Mouse (Mus musculus): ENCODE data around the gene Lhx6.
"Not testable (repeated sequence)": the region's sequence is repeated elsewhere in the genome, so short reads cannot be mapped to it uniquely, and the experiment has no call there.

The Lhx6 gene

DNA sequence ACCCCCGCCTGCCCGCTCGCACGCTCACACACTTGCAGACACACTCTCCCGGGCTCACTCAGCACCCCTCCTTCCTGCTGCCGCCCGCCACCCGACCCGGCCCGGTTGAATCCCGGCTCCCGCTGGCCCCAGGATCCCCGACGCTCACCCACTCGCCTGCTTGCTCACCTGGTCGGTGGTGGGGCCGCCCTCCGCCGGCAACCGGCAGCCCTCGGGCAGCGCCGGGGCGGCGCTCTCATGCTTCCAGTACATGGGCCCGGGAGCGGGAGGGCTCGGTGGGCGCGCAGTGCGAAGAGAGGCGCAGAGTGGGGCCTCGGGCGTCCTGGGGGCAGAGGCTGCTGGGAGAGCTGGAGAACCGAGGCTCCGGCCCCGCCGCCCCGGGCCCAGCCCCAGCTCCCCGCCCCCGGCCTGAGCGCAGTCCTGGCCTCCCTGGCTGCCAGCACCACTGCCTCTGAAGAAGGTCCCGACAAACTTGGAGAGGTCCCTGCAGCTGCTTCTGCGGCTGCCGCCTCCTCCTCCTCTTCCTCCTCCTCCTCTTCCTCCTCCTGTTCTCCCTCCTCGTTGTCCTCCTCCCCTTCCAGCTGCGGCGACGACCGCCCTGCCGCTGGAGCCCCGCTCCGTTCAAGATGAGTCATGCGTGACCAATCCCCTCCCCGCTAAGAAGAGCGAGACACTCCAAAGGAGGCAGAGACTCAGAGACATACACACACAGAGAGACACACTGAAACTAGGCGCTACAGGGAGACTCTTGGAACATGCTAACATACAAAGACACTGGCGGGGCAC lies at the start of gene Lhx6:
Gene Lhx6 (minus strand): TSS at position 453 of the 786 bp plus-strand sequence.
- in situ Hi-C loops (cut with MboI): no loop called here

DNA sequence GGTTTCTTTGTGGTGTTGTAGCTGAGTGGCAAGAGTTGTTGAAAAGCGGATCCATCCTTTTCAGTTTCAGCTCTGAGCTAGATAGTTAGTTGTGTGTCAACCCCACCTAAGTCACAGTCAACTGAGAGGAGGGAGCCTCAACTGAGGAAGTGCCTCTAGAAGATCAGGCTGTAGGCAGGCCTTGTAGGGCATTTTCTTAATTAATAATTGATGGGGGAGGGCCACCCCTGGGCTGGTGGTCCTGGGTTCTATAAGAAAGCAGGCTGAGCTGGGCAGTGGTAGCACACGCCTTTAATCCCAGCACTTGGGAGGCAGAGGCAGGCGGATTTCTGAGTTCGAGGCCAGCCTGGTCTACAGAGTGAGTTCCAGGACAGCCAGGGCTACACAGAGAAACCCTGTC lies 47.2 kb upstream of the Lhx6 start:
- in situ Hi-C loops (cut with MboI): not testable (repeated sequence)

DNA sequence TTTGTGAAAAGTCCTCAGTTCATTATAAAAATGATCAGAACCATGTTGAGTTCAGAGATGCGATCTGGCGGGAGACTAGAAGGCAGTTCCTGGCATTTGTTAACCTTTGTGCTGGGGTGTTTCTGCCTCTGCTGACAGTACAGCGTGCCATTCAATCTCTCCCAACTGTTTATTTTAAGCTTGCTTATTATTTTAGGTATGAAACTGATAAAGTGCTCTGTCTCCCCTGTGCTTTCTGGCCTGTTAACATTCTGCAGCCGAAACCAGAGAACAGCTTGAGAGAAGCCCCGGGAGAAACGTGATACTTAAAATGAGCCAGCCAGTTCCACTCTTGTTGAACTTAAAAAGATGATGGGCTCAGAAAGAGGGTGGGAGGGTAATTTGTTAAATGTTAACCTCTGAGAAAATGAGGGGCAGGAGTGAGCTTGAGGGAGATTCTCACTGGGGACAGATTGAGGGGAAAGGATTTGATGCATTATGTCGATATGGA lies 43.7 kb upstream of the Lhx6 start:
- in situ Hi-C loops (cut with MboI): no loop called here

DNA sequence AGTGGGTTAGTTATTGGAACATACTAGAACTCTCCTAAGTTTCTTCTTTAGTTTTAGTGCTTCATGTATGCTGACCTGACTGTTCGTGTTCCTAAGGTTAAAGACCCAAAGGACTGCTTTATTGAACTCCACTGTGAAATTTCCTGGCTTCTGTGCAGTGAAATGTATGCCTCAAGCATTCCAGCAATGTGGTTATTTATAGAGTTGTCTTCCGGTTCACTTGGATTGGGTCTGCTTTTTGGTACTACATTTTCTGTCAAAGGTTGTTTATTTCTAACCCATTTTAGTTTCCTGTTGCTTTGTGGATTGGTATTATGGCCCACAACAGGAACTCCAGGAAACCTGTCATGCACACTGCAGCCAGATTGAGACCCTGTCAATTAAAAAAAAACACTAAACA lies 33.9 kb upstream of the Lhx6 start:
- in situ Hi-C loops (cut with MboI): no loop called here

DNA sequence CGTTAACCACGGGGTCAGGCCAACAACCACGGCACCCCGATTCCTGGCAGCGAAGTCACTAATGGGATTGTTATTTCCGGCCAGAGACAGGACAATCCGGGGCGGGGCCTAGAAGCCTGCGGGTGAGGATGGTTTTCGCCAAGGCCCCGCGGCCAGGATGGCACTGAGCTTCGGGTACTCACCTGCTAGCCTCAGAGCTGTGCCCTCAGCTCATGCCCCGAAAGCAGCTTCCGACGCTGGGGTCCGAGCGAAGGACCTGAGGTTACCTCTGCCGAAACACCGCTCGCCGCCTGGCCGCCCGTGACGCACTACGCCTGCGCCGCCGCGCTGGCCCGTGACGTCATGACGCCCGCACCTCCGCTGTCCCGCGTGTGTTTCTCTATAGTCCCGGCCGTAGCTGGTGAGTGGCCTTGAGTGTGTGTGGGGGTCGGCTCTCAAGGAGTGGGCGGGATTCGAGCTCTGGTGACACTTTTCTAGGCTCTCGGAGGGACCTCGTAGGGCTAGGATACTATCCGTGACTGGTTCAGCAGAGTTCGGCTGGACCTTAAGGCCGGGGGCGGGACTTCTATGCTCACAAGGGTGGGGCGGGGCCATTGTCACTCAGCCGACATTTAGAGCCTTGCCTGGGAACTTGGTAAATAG lies 31.2 kb upstream of the Lhx6 start, which contains the start of the genes Mrrf and Rbm18:
Gene Mrrf (plus strand): TSS at position 90 of the 642 bp plus-strand sequence.
Gene Rbm18 (minus strand): TSS at position 474 of the 642 bp plus-strand sequence.
- in situ Hi-C loops (cut with MboI): no loop called here

DNA sequence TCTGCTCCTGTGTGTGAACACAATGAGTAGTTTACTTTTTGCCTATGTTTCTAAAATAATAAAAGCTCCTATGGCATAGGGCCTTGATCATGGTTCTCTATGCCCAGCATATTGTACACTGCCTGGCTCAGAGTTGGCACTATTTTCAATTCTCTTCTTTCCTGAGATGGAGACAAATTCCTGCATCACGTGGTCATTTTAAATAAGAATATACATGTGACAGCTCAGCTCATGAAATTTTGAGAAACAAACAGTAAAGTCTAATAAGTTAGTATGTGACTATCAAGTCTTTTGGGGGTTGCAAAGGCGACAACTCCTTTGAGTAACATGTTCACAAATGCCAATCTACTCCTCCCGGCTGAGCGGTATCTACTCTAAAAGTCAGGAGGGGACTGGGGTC lies 30.7 kb upstream of the Lhx6 start:
- in situ Hi-C loops (cut with MboI): no loop called here

DNA sequence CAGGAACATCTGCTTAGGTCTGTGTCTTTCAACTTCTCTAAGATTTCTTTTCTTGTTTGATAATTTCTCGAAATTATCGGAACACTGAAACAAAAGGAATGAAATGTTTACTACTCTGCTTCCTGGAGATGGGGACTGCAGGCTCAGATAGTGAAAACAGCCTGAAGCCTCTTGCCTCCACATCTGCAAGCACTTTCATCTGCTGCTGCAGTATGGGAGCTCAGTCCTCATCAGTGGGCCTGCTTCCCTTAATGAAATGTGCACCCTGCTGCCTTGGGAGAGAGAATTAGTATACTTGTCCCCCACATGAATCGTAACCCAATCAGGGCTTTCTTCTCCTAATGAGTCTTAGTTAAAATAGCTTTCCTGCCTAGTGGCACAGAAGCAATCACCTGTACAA lies 23.8 kb upstream of the Lhx6 start:
- in situ Hi-C loops (cut with MboI): no loop called here

DNA sequence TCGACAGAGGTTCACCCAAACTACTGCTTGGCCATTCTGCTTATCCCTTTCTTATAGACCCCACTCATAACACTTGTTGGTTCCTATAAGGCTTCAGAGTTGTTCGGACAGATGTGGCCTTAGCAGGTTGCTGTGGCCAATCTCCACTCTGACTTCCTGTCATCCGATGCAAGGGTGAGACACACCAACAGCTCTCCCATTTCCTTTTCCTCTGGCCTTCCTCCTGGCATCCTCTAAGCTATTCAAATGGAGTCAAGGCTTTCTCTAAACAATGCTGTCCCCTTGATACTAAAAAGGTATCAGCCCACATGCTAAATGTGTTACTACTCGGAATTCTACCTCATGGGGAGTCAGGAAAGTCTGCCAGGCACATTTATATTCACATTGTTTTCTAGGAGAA lies 22.8 kb upstream of the Lhx6 start:
- in situ Hi-C loops (cut with MboI): no loop called here

DNA sequence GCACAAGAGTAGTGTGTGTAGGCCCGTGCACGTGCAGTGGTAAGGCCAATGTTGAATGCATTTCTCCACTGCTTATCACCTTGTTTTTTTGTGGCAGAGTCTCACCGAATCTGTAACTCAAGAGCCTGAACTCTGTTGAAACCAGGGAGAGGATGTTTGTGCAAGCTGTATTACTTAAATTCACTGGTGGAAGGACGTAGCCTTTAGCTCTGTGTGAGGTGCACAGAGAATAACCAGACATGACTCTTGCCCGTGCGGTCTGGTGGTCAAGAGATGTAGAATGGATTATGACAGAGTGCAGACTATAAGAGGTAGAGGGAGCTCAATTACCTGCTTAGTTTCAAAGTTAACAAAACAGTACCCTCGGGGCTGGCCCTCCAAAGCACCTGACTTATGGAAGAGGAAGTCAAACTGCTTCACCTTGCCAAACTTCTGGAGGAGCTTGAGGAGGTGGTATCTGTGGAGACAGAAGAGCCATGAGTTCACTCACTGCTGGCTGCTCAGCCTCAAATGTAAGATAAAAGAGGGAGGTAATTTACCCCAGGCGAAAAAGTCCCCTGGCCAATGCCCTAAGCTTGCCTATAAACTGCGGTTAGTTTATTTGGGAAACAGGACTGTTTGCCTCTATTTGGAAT lies 21.7 kb upstream of the Lhx6 start:
- in situ Hi-C loops (cut with MboI): no loop called here

DNA sequence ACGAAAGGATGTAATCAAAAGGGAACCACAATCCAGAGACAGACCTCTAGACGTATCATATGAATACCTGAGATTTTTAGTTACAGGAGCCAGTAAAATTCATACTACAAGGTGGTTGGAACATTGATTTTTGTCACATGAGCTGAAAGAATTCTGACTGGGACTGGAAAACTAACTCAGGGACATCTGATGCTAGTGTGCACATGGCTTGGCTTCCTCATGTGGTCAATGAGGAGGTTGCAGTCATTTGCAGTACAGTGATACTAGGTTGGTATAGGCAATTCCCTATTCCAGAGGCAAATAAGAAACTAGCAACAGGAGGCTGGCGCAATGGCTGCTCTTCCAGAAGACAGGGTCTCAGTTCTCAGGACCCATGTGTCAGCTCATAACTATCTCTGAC lies 7.4 kb upstream of the Lhx6 start:
- in situ Hi-C loops (cut with MboI): no loop called here

DNA sequence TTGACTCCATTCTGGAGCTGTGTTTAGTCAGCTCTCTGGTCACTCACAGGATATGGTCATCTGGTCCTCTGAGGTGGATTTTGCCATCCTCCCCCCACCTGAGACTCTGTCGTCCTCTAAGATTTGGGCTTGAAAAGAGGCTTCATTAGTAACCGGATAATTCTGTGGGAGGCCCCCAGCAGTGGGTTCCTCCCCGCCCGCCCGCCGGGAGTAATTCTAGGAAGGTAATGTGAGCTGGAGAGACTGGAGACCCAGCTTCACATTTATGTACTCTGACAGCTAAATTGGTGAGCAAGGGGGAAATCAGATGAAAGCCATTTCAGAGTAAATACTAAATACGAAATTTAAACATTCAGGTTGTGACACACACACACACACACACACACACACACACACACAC lies 3.4 kb upstream of the Lhx6 start:
- in situ Hi-C loops (cut with MboI): no loop called here

DNA sequence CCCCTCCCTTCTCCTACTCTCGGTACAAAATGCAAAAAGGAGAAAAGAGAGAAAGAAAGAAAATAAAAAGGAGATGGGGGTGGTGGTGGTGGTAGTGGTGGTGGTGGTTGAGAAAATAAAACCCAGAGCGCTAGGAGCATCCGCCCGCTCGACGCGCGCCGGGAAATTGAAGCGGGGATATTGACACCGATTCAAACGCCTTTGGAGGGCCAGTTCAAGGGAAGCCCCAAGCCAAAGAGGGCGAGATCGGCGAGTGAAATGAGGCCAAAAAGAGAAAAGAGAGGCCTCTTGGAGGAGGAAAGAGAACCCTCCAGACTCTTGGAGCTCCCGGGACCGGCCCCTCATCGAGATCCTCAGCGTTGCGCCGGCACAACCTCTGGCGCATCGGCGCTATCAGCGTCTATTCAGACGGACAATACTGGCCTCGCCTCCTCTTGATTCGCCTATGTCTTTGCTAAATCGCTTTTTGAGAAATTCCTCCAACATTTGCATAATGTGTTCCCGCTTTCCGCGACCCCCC lies 712 bp downstream of the Lhx6 start:
- in situ Hi-C loops (cut with MboI): no loop called here

DNA sequence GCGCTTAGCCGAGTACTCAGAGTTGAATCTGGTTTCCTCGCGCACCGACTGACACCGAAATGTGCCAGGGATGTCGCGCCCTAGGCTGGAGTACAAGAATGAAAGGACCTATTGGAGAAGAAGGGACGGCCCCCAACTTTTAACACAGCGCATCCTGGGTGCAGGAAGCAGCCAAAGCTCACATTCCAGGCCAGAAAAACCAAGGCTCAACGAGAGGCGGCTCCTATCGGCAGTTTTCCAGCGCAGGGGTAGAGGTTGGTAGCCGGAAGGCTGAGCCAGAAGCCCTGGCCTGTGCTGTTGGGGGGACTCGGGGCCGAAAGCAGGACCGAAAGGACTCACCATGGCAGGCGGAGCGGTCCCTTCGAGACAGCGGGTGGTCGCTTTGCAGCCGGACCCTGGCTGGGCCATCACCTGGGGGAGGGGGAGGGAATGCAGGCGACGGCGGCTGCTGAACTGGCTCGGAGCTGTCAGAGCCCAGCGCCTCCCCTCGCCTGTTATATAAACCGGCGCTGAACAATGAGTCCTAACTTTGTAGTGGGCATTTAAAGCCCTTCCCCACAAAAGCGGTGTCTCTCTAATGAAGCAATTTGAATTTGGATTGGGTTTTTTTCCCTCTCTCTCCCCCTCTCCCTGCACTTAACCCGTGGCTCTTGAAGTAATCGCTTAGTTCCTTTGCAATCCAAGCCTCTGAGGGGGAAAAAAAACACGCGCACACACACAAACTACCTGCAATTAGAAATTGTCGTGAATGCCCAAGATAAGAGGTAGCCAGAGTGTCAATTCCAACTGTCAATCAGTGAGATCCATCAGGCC lies 1.4 kb downstream of the Lhx6 start:
- in situ Hi-C loops (cut with MboI): no loop called here

DNA sequence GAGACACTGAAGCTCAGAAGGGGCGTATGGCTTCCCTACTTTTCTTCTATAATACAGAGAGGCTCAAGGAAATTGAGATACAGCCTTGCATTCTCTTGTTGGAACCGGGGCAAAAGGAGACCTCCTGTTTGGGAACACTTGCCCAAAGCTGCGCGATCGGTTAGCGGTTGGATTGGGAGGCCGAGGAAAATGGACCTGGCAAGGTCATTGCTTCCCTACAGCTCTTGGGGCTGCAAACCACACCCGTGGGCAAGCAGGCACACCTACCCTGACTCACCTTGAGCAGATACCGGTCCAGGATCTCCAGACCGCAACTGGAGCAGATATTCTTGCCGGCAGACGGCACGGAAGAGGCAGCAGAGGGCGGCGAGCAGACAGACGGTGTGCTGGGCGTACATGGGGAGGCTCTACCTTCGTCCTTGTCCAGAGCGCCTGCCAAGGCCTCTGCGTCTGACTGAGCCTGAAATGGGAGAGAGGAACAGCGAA lies 2.1 kb downstream of the Lhx6 start:
- in situ Hi-C loops (cut with MboI): no loop called here

DNA sequence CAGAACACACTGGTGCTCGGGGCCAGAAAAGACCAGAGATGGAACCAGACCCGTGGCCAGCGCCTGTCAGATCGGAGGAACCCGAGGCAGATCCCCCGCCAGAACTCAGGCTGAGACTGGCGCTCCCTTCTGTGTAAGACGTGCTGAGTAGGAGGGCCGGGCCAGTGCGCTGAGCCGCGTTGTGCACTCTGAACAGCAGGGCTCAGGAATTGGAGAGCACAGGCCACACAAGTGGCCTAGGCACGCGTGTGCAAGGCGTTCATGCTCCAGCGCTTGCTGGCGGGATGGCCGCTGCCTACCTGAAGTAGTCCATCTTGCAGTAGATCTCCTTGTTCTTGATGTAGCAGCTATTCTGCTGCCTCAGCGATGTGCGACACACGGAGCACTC lies 2.7 kb downstream of the Lhx6 start:
- in situ Hi-C loops (cut with MboI): no loop called here

DNA sequence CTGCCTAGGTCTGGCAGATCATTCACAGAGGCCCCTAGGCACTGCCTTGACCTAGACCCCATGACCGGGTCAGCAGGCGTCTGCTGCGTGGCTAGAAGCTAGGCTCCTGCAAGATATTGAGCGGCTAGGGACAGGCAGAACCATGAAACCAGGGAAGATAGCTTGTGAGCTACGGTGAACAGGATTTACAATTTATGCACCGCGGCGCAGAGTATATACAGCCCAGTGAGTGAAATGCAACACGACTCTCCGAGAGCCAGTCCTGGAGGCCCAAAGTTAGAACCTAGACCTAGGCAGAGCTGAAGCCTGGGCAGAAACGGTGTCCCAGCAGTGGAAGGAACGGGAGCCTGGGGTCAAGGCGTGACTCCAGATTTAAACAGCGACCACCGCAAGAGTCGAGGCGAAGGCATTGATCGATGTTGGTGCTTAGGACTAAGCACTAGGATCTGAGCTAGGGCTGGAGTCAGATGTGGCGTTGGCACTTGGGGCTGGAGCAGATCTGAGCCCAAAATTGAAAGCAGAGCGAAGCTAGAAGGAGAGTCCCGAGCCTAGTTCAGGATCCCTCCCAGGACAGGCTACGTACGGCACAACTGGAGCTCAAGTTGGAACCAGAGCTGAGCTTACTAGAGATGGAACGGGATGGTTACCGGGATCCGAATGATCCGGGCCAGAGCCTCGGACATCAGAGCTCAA lies 3.2 kb downstream of the Lhx6 start:
- in situ Hi-C loops (cut with MboI): no loop called here

DNA sequence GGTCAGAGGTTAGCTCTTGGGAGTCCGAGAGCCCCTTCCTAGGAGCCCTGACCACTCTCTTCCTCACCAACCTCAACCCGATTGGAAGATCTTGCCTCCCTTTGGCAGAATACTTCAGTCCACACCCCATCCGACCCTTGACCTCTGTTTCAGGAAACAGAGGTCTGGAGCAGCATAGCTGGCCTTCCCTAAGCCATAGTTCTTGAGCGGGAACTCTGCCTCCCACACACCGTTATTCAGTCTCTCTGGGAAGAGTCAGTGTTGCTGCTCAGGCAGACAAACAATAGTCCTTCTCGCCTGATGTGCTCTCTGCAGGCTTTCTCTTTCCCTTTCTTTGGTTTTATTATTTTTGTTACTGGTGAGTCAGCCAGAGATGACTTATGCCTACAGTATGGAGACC lies 5.5 kb downstream of the Lhx6 start:
- in situ Hi-C loops (cut with MboI): no loop called here

DNA sequence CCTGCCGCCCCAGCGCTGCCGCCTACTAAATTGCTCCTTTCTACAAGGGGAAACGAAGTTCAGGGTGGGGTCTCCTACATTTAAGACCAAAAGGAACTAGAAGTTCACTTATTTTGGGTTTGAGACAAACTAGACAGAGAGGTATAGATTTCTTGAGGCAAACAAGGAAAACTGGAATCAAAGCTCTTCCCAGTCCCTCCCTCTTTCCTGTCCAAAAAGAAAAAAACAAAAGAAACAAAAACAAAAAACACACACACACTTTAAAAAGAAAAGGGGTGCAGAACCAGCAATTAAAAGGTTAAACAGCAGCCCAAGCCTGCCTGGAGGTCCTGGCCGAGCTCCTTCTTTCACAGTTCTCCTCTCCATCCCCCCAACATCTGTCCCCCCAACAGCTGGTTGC lies 7.2 kb downstream of the Lhx6 start:
- in situ Hi-C loops (cut with MboI): no loop called here

DNA sequence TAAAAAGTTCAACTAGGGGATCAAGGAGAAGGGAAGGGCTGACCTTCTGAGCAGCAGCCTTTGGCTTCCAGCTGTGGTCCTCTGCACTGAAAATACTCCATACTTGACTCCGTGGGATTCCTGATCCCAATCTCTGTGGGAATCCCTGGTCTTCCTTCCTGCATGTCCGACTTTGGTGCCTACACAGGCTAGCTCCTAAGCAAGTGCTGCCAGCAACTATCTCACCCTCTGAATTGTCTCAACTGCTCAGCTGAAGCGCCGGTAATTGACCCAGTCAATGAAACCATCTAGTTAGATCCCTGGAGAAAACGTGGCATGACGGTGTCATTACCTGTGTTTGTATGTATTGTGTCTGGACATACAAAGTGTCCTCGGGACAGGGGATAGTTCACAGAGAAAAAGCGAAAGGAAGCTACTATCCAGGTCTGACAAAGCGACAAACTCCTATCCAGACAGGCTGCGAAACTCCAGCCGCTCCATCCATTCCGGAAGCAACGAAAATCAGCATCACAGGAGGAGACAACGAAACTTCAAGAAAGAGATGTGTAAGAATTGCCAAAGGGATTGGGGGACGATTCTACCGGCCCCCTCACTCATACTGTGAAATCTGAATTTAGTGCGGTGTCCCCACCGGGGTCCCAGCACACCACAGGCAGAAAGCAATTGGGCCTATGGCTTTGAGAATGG lies 7.9 kb downstream of the Lhx6 start:
- in situ Hi-C loops (cut with MboI): no loop called here

DNA sequence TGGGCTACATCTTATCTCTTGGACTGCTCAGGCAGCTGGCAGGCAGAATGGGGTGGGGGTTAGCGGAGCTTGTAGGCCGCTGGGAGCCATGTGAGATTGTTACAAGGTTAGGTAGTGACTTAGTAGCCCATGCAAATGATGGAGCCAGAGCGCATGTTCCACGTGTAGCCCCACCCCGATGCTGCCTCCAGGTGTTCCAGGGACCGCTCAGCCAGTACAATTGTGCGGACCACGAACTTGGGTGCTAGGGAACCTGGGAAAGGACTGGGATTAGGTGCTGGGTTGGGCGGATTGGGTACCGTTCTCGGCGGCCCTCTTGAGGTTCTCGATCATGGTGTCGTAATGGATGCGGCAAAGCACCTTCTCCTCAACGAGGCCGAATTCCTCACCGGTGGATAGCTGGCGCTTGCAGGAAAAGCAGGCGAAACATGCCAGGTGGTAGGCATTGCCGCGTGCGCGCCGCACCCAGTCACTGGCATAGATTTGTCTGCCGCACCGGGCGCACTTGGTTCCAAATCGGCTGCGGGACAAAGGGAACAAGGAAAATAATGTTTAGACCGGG lies 11.2 kb downstream of the Lhx6 start:
- in situ Hi-C loops (cut with MboI): no loop called here
